Mouse (Mus musculus): ENCODE results near the gene Tpi1.

DNA sequence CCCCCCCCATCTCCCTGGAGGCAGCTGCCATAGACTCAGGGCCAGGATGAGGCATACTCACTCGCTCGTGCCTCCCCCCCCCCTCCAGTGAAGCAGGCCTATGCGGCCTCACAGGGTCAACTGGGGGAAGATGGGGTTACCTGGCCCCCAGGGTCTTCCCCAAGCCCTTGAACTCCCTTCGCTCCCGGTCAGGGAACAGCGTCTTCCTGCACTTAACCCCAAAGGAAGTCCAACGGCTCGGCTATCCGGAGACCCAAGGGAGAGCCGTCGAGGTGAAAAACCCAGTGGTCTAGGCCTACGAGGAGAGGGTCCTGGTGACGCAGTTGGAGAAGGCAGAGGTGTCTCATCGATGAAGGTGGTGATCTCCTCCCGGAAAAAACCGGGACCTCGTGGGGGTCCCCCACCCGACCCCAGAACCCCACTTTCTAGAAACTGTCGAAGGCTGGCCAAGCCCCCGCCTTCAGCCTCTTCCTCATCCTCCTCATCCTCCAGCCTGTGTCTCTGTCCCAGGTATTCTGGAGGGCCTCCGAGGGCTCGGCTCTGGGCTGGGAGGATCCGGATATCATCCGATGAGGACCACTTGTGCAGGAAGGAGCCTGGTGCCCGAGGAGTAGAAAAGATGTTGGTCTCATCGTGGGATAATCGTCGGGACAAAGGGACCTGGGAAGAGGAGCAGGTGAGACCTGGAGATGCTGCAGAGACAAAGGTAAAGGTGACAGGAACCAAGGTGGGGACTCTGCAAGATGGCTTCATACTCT lies 44.6 kb upstream of the Tpi1 start:
- TF ChIP-seq CTCF (IDR thresholded peaks at IDR 0.05; ENCODE audit: low read depth, low read length) = no peak
- TF ChIP-seq POLR2A (IDR thresholded peaks at IDR 0.05; ENCODE audit: borderline replicate concordance, low read depth, low read length) = no peak

All from bone marrow macrophage, adult 2 months (primary cell).